Mouse (Mus musculus) embryonic facial prominence, embryonic 11.5 days (tissue): Measurements from ENCODE around the gene Lipc. TPM values are rescaled to one million over a fixed set of nuclear protein-coding genes. Genes with fewer than 3 reads are reported as not detected.
"Not testable (repeated sequence)": the region's sequence is repeated elsewhere in the genome, so short reads cannot be mapped to it uniquely, and the experiment has no call there.

Source experiments
- ATAC-seq: fragments of 200-750 bp; cut with Nextera tagmentation; replicated peaks from 2 replicates; pipeline ENCODE4 v1.8.0; 2017; ENCODE audit warnings: low read depth; ENCODE audit not compliant: insufficient number of reproducible peaks, low FRiP score, low TSS enrichment
- DNase-seq: peaks from one replicate; pipeline ENCODE4 v3.0.0-alpha.2; 2015; ENCODE audit warnings: low spot score
- H3K27ac ChIP-seq: fragments of 300-500 bp; sonication (generic); replicated peaks from 2 replicates; pipeline ENCODE4 v1.5.1; 2014; ENCODE audit warnings: mild to moderate bottlenecking, low read depth, low read length, control low read depth
- H3K27me3 ChIP-seq: fragments of 300-500 bp; sonication (generic); 2 replicates; pipeline ENCODE4 v1.6.1; 2014; ENCODE audit warnings: mild to moderate bottlenecking, low read length, moderate library complexity, mixed read lengths; ENCODE audit not compliant: control insufficient read depth, insufficient read depth
- H3K36me3 ChIP-seq: fragments of 300-500 bp; sonication (generic); replicated peaks from 2 replicates; pipeline ENCODE4 v1.6.1; 2014; ENCODE audit warnings: low read depth, mild to moderate bottlenecking, low read length, moderate library complexity, mixed read lengths; ENCODE audit not compliant: control insufficient read depth, insufficient read depth
- H3K4me1 ChIP-seq: fragments of 300-500 bp; sonication (generic); 2 replicates; pipeline ENCODE4 v1.6.1; 2014; ENCODE audit warnings: low read length, mixed read lengths; ENCODE audit not compliant: control insufficient read depth, insufficient read depth
- H3K4me2 ChIP-seq: fragments of 300-500 bp; sonication (generic); 2 replicates; pipeline ENCODE4 v1.6.1; 2014; ENCODE audit warnings: low read depth, mild to moderate bottlenecking, control low read depth, low read length, moderate library complexity
- H3K4me3 ChIP-seq: fragments of 300-500 bp; sonication (generic); 2 replicates; pipeline ENCODE4 v1.5.1; 2014; ENCODE audit warnings: low read depth, low read length, control low read depth
- H3K9ac ChIP-seq: fragments of 300-500 bp; sonication (generic); replicated peaks from 2 replicates; pipeline ENCODE4 v1.6.1; 2014; ENCODE audit warnings: mild to moderate bottlenecking, control low read depth, low read length
- H3K9me3 ChIP-seq: fragments of 300-500 bp; sonication (generic); replicated peaks from 2 replicates; pipeline ENCODE4 v1.6.1; 2016; ENCODE audit warnings: mild to moderate bottlenecking, low read length, inconsistent platforms, mixed read lengths; ENCODE audit not compliant: control insufficient read depth
- WGBS: fragments of 180-500 bp; shearing (Covaris S2); extraction: QIAGEN DNeasy Blood & Tissue Kit; methylation state at CpG from one replicate; pipeline ENCODE4 v1.1.7; 2014; 5-methylcytosine and 5-hydroxymethylcytosine counted together
- polyA plus RNA-seq: library from polyadenylated mRNA; unstranded; fragments of >200 nt; fragmentation: Nextera tagmentation; extraction: Ambion mirVana; gene quantifications from 2 replicates; pipeline ENCODE4 v1.2.1, GENCODE M21; 2014

The Lipc gene
- polyA plus RNA-seq, 1 experiment from 2014 or later: not detected

- Histone ChIP-seq H3K4me2 (no peak overlapping the region), H3K27ac (no peak overlapping the region), H3K4me3 (no peak overlapping the region), H3K27me3 (no peaks in the 10 kb centered on the region), H3K9ac (no peak overlapping the region), H3K4me1 (0 out of 2 replicates have a peak, but pooled peaks cover 4% of the 10 kb centered on the region), H3K36me3 (no peaks in the 10 kb centered on the region), H3K9me3 (no peaks in the 10 kb centered on the region)
- DNase-seq: no peak
- WGBS: 69% methylated on average over 8 of the region's 8 CpGs
- ATAC-seq: no peak
These were observed 88.0 kb downstream of the Lipc start for GRCm38 (mm10) chr9:70864039-70864438.

DNA sequence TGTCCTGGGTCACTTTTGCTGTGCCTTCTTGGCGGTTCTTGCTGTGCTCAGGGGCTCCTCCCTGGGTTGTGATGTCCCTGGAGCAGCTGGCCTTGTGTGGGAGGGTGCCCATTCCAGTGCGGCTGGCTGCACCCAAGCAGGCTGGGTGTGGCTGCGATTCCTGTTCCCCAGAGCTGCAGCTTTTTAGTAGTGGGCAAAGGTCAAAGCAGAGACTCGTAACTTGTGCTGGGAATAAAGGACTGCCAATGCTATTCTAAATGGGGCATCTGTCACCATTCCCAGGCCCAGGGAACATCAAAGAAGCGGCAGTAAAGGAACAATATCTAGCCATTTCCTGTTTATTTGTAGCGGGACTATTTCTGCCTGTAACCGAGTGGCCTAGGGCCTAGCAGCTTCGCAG, 88.7 kb downstream of the Lipc start:
- H3K27ac ChIP-seq: no peak overlapping the region; the same call in 1 of the 2 replicates

DNA sequence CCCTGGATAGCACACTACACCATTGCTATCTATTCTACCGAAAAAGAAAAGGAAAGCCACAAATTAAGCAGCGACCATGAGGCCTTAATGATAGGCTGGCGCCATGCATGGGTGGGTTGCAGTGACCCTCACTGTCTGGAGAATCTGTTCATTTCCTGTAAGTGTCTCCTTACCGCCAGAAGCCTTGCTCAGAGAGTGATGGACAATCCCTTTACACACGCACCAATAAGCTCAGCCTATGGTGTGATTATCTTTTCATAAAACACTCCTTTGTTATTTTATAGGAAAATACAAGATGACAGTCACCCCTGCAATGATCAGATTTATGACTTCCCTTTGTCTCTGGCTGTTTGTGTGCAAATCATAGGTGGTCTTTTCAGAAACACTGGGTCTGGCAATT, 92.8 kb downstream of the Lipc start:
- Histone ChIP-seq H3K36me3 (no peaks in the 10 kb centered on the region), H3K27me3 (no peaks in the 10 kb centered on the region), H3K9ac (no peak overlapping the region), H3K4me2 (no peak overlapping the region), H3K27ac (no peak overlapping the region), H3K4me1 (0 out of 2 replicates have a peak, but pooled peaks cover 4% of the 10 kb centered on the region), H3K9me3 (no peaks in the 10 kb centered on the region), H3K4me3 (no peak overlapping the region)
- no peak for DNase-seq
- no peak for ATAC-seq
- 66% methylated on average over 5 of the region's 5 CpGs for whole genome bisulfite sequencing

More for the DNA sequence above, 88.7 kb downstream of the Lipc start:
- no peak for ATAC-seq
- Histone ChIP-seq H3K36me3 (no peaks in the 10 kb centered on the region), H3K9me3 (no peaks in the 10 kb centered on the region), H3K4me3 (no peak overlapping the region), H3K4me2 (no peak overlapping the region), H3K27me3 (no peaks in the 10 kb centered on the region), H3K4me1 (0 out of 2 replicates have a peak, but pooled peaks cover 4% of the 10 kb centered on the region), H3K9ac (no peak overlapping the region)
- WGBS: 29% methylated on average over 8 of the region's 8 CpGs
- no peak for DNase-seq

DNA sequence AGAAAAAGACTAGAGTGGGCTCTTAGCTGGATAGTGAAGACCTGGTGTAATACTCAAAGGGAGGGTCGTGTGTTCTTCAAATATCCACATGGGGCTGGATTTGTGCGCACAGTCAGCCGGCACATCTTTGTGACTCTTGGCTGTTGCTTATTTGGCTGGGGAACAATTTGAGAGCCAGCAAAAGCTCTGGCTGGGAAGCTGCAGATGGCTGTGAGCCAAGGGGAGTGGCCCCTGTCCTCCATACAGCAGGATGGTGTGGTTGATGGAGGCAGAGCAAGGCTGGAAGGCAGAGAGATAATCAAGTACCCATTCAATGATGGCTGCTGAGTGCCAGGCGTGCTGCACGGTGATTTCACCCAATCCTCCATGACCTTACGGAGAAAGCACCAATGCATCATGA, 96.2 kb downstream of the Lipc start:
- no peaks in the 10 kb centered on the region for H3K9me3 ChIP-seq
- 89% methylated on average over 6 of the region's 6 CpGs for WGBS

GRCm38 (mm10) chr9:70854950-70855349, 97.1 kb downstream of the Lipc start:
- Histone ChIP-seq H3K36me3 (no peaks in the 10 kb centered on the region), H3K27me3 (no peaks in the 10 kb centered on the region), H3K4me2 (no peak overlapping the region), H3K4me1 (no peaks in the 10 kb centered on the region), H3K9me3 (no peaks in the 10 kb centered on the region), H3K4me3 (no peak overlapping the region), H3K9ac (no peak overlapping the region), H3K27ac (no peak overlapping the region)
- WGBS: 82% methylated on average over 6 of the region's 6 CpGs
- DNase-seq (no peak), ATAC-seq (no peak)

More for the DNA sequence above, 96.2 kb downstream of the Lipc start:
- no peak overlapping the region for H3K4me2 ChIP-seq
- no peak overlapping the region for H3K4me3 ChIP-seq
- H3K27me3 ChIP-seq: no peaks in the 10 kb centered on the region
- DNase-seq (no peak), ATAC-seq (no peak)
- no peak overlapping the region for H3K9ac ChIP-seq
- H3K36me3 ChIP-seq: no peaks in the 10 kb centered on the region
- H3K4me1 ChIP-seq: no peaks in the 10 kb centered on the region
- H3K27ac ChIP-seq: no peak overlapping the region

- H3K9me3 ChIP-seq: not testable (repeated sequence)
These were observed 98.9 kb downstream of the Lipc start for GRCm38 (mm10) chr9:70853081-70853480.

GRCm38 (mm10) chr9:70851533-70851932, 100.5 kb downstream of the Lipc start:
- 71% methylated on average over 3 of the region's 3 CpGs for WGBS

More at GRCm38 (mm10) chr9:70853081-70853480, 98.9 kb downstream of the Lipc start:
- H3K27ac ChIP-seq, H3K4me3 ChIP-seq, H3K9ac ChIP-seq, DNase-seq, H3K36me3 ChIP-seq, H3K4me1 ChIP-seq, ATAC-seq, H3K4me2 ChIP-seq, H3K27me3 ChIP-seq: not testable (repeated sequence)
- 87% methylated on average over 15 of the region's 15 CpGs for WGBS

GRCm38 (mm10) chr9:70848135-70848770, 103.8 kb downstream of the Lipc start:
- no peak overlapping the region for H3K4me2 ChIP-seq
- ATAC-seq: no peak
- H3K27me3 ChIP-seq: no peaks in the 10 kb centered on the region
- no peaks in the 10 kb centered on the region for H3K36me3 ChIP-seq
- no peak overlapping the region for H3K4me3 ChIP-seq
- no peaks in the 10 kb centered on the region for H3K9me3 ChIP-seq
- H3K9ac ChIP-seq: no peak overlapping the region
- no peak overlapping the region for H3K27ac ChIP-seq
- DNase-seq: no peak
- 64% methylated on average over 10 of the region's 10 CpGs for WGBS
- no peaks in the 10 kb centered on the region for H3K4me1 ChIP-seq

More at GRCm38 (mm10) chr9:70851533-70851932, 100.5 kb downstream of the Lipc start:
- no peaks in the 10 kb centered on the region for H3K9me3 ChIP-seq
- no peak overlapping the region for H3K9ac ChIP-seq
- H3K27me3 ChIP-seq: no peaks in the 10 kb centered on the region
- H3K4me3 ChIP-seq: no peak overlapping the region
- ATAC-seq (no peak), DNase-seq (no peak)
- no peaks in the 10 kb centered on the region for H3K4me1 ChIP-seq
- H3K36me3 ChIP-seq: no peaks in the 10 kb centered on the region
- H3K27ac ChIP-seq: no peak overlapping the region
- H3K4me2 ChIP-seq: no peak overlapping the region
